In the genomic region with DNA sequence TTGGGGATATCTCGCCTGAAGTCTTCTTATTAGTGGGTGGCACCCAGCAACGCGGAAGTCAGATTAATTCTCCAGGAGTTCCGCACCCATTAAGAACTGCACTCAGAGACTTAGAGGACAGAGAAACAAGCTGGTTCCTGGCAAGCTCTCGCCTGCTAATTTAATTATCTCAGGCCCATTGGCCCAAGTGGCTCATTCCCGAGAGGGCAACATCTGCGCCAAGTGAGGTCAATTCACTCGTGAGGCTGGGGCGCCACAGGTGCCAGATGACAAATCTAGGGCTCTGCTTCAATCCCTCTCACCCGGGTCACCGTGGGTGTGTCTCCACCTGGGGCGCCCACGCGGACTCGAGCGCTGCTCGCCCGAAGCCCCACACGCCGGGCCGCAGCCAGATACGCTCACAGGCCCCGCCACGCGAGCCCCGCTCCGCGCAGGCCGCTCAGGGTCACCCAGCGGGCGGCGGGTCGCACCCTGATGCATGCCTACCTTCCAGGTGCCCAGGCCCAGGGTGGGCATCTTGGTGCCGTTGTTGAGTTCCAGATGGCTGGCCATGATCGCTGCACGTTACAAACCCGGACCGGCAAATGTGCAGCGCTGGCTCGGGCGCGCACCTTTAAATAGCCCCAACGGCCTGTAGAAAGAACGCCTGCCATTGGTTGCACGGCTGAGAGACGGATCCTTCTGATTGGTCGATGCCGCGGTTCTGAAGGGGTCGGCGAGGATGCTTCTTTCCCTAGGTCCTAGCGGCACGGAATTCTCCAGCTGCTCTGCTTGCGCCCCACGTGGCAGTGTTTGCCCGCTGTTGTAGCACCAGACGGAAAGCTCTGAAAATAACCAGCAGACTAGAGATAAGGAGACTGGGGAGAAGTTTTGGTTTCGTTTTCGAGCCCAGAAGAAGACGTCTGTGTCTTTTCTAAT, we compare ENCODE assay signal across 8 mouse cellular contexts. TPM values are rescaled to one million over a fixed set of nuclear protein-coding genes. Genes with fewer than 3 reads are reported as not detected.
A peak's percentile ranks its signal among the peaks of the same experiment; 100 is the strongest.
DNase-seq lines count a peak whose midpoint lies in the region; ATAC-seq lines count a peak whose summit lies in the region.

A gene (minus strand): TSS at position 625 of the 918 bp plus-strand sequence.

- H3K4me3 ChIP-seq in hindbrain, embryonic 12.5 days: peak within 1 kb of the TSS; percentile 69

- H3K4me2 ChIP-seq in hindbrain, embryonic 12.5 days (replicated peaks): peak within 1 kb of the TSS; percentile 72

- peak; percentile 98 for DNase-seq in NIH3T3 (ENCODE audit: low read depth)
- DNase-seq in cerebellum, postnatal 10 days: peak; percentile 90 to 93
- DNase-seq in frontal cortex, postnatal 10 days (ENCODE audit: low spot score in 2 of 2): peak; percentile 87 to 88
- DNase-seq in layer of hippocampus, postnatal 14 days (ENCODE audit: low spot score in 2 of 2): peak; percentile 84 to 94
- DNase-seq in lung, postnatal 14 days: peak; percentile 90
- DNase-seq in retina, adult 2 months (ENCODE audit: low read depth, low spot score): peak; percentile 78
- peak; percentile 86 to 92 for DNase-seq in thymus, postnatal 36 days

- 1% methylated on average over 60 of the region's 60 CpGs for WGBS in hindbrain, embryonic 12.5 days

- H3K27me3 ChIP-seq in hindbrain, embryonic 12.5 days: no peaks in the 10 kb centered on the region

- 0 out of 2 replicates have a peak, but pooled peaks cover under 1% of the 10 kb centered on the region for H3K36me3 ChIP-seq in hindbrain, embryonic 12.5 days

- H3K4me1 ChIP-seq in hindbrain, embryonic 12.5 days: peaks cover 6% of the 10 kb centered on the region

- peak; percentile 99 for ATAC-seq in hindbrain, embryonic 12.5 days (ENCODE audit: low FRiP score)

- no peaks in the 10 kb centered on the region for H3K9me3 ChIP-seq in hindbrain, embryonic 12.5 days (replicated peaks)

- peak within 1 kb of the TSS; percentile 70 for H3K9ac ChIP-seq in hindbrain, embryonic 12.5 days

- H3K27ac ChIP-seq in hindbrain, embryonic 12.5 days: no peak within 1 kb of the TSS

RNA-seq across cellular contexts. Expression of the gene that starts here (rescaled TPM):
- polyA plus RNA-seq in hindbrain, embryonic 12.5 days (2016; fragmentation: Nextera tagmentation; extraction: Ambion mirVana): 128 and 133 TPM in 2 replicates
- total RNA-seq in layer of hippocampus, postnatal 14 days (2021): 10 to 100 TPM; 39.7 to 42.0 TPM
